Mouse (Mus musculus) thymus, postnatal 0 days (tissue): Measurements from ENCODE around the gene Klhdc1. TPM values are rescaled to one million over a fixed set of nuclear protein-coding genes. Genes with fewer than 3 reads are reported as not detected.

Experiments
- DNase-seq: peaks from one replicate; pipeline ENCODE4 v3.0.0-alpha.2; 2015; ENCODE audit warnings: low spot score
- polyA plus RNA-seq: library from polyadenylated mRNA; unstranded; fragments of >200 nt; fragmentation: Nextera tagmentation; extraction: Ambion mirVana; gene quantifications from 2 replicates; pipeline ENCODE4 v1.2.1, GENCODE M21; 2015

Gene Klhdc1
- 15.6 and 22.8 TPM in 2 replicates for polyA plus RNA-seq

GRCm38 (mm10) chr12:69240876-69241275, at the start of gene Klhdc1:
TSS of gene Klhdc1 (plus strand) at chr12:69241176.
- DNase-seq, result no peak

DNA sequence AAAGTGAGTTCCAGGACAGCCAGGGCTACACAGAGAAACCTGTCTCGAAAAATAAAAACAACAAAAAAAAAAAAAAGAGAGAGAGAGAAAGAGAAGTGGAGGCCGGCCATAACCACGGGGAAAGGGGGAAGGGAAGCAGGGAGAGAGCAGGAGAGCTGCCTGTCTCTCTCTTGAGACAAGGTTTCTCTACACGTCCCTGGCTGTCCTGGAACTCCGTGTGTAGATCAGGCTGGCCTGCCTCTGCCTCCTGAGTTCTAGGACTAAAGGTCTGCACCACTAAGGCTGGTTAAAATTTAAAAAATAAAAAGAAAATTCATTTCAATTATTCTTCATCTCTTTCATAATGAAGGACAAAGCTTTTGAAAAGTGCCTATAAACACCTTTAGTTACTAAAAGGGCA, 49.6 kb upstream of the Klhdc1 start:
- DNase-seq, result no peak

GRCm38 (mm10) chr12:69192637-69193036, 48.3 kb upstream of the Klhdc1 start:
- DNase-seq, result no peak

GRCm38 (mm10) chr12:69196444-69197377, 44.3 kb upstream of the Klhdc1 start, which contains the start of gene Gm49383:
TSS of gene Gm49383 (minus strand) at chr12:69197104.
- peak; percentile 76 for DNase-seq

DNA sequence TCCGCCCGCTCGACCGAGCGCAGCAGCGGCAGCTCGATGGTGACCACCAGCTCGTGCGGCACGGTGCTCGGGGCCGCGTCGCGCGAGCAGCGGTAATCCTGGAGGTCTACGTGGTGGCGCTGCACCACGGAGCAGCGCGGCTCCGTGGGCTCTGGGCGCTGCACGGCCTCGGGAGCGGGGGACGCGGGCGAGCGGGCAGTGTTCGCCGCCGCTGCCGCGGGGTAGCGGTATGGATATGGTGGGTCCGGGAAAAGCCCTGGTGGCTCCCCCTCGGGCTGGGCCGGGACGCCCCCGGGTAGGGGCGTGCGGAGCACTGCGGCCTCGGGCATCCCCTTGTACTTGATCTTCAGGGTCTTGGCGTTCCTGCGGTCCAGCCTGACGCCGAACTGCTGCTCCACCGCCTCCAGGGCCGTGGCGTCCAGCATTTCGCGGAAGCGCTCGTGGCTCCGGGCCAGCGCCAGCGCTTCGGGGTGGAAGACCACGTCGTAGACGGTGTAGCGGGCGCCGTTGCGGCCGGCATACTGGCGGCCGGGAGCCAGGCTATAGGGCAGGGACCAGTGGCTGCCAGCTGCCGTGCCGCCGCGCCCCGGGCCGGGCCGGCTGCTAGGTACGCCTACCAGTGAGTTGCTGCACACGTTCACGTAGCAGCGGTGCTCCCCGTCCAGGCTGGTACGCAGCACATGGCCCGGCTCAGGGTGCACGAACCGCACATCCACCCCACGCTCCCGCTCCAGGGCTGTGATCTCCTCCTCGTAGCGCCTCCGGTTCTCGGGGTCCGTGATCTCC, 43.4 kb upstream of the Klhdc1 start:
- DNase-seq, result peak; percentile 59

DNA sequence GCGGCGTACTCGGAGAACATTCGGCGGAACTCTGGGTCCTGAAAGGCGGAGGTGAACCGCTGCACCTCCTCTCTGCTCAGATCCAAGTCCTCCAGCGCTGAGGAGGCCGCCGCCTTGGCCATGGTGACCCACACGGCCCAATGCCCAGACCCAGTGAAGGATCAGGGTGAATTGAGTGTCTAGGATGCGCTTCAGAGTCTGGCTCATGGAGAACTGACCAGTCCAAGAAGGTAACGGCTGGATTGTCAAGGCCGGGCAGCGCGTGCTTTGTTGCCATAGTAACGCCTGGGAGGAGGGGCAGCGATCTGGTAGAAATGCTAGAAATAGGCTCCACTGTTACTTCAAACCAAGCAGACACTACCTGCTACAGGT, 42.8 kb upstream of the Klhdc1 start, which contains the start of gene Dnaaf2:
TSS of gene Dnaaf2 (minus strand) at position 266 of the 372 bp plus-strand sequence.
- no peak for DNase-seq

- DNase-seq, result no peak
Observed at GRCm38 (mm10) chr12:69198985-69199384, 42.0 kb upstream of the Klhdc1 start.

DNA sequence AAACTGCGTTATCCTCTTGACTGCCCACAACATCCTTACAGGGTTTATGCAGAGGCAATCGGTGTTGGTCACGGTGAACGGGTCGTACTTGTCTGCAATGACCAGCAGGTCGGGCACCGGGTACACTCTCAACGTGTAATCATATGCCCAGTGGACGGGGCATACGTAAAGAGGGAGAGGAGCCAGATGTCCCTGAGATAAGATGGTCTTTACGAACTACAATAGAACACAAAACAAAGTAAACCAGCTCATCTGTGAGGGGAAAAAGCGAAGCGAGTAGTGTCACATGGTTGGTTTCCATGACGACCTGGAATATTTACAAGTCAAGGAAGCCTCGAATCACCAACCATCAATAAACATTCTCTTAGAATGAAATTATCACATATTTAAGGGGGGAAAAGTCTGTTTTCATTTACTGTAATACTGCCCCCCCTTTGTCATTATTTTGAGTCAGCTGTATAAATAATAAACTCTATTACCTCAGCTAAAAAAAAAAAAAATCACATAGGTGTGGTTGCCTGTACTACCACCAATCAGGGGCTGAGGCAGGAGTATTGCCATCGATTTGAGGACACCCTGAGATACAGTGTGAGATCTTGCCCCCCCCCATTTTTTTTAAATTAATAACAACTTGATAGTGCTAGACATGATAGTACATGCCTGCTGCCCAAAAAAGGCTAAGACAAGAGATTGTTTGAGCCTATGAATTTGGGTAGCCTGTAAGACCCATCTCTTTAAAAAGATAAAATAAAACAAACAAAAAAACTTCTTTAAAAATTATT, 36.7 kb upstream of the Klhdc1 start, which contains the start of gene Gm49384:
TSS of gene Gm49384 (minus strand) at position 216 of the 782 bp plus-strand sequence.
- no peak for DNase-seq

DNA sequence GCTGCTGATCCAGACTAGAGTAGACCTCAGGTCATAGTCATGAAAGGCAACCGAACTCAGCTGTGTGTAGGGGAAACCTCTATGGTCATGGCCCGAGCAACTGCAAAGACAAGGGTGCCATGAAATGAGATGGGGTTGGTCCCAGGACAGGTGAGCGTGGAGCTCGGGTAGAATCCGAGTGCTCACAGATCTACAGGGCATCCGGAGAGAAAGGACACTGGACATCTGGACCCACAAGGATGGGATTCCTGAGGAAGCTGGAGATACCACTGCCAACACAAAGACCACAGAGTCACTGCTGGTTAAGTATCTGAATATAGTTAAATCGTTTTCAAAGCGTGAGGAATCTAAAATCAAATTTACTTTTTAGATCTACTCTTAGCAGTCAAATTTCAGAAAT, 33.6 kb upstream of the Klhdc1 start:
- no peak for DNase-seq

GRCm38 (mm10) chr12:69207926-69208325, 33.0 kb upstream of the Klhdc1 start:
- DNase-seq, result no peak

DNA sequence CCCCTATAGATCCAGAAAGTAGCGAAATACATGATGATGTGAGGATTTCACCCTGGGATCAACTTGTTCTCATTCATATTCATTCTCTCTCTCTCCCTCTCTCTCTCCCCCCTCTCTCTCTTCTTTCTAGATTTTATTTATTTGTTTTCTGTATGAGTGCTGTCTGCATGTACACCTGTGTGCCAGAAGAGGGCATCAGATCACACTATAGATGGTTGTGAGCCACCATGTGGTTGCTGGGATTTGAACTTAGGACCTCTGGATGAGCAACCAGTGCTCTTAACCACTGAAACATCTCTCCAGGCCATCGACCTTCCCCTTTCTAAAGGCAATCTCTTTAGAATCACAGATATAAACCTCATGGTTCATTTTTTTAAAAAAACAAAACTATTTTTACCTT, 32.5 kb upstream of the Klhdc1 start:
- DNase-seq, result no peak

- no peak for DNase-seq
Observed at GRCm38 (mm10) chr12:69210056-69210979, 30.7 kb upstream of the Klhdc1 start.

DNA sequence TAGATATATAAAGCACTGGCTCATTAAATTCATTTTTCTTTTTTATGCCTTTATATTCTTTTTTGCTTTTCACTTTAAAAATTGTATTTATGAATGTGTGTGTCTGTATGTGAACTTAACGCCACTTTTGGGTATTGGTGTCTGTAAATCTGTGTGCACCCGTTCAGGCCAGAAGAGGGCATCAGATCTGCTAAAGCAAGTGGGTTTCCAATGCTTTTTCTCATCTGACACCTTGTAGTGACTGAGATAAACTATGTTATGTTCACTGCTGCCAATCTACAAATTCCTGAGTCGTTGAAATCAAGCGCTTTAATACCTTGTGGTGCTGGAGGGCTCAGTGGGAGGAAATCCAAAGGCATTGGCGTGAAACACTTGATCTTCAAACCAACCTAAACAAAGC, 29.9 kb upstream of the Klhdc1 start:
- DNase-seq, result peak; percentile 16

DNA sequence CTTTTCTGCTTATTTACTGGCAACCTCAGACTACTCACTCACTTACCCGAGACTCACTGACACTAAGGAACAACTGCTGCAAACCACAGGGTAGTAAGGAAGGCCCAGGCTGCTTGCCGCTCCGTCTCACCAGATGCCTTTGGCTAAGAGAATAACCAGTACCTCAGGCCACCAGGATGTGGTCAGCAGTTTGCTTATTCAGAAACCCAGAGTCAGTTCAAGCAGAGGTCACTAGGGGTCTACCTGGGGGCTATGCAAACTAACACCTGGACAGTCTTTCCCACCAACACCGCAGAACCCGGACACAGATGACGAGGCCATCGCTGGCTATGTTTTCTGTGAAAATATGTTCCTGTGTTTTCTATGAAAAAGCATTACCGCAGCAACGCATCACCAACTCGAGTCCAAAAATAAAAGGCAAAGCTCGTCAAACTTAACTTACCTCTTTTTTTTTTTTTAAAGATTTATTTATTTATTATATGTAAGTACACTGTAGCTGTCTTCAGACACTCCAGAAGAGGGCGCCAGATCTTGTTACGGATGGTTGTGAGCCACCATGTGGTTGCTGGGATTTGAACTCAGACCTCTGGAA, 27.7 kb upstream of the Klhdc1 start:
- no peak for DNase-seq

GRCm38 (mm10) chr12:69214393-69214792, 26.6 kb upstream of the Klhdc1 start:
- no peak for DNase-seq

DNA sequence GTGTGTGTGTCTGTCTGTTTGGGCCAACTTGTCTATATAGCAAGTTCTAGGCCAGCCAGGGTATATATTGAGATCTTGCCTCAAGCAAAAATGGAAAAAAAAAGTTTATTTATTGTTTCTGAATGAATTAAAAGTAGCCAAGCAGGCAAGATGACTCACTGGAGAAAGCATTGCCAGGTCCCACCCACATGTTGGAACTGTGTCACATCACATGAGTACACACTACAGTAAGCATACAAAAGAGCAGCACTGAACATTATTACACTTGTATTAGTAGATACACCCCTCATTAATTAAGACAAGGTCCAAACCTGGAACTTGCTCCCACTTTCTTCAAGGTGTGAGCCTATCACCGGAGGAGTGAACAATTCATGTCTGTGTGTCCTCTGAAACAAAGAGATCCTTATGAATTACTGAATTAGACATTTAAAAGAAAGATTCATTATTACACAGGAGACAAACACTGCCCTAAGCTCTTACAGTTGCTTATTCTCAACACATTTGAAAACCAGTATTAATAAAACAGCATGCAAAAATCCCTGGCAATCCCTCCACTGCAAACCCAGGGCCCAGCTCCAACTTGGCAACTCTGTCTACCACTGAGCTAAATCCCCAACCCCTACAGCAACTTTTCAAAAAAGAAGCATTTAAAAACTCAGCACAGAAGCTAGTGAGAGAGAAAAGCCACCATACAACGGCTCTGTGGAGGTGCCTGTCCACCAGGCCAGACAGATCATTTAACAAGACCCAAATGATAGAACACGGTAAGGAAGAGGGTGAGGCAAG, 25.8 kb upstream of the Klhdc1 start:
- no peak for DNase-seq

- no peak for DNase-seq
Observed at GRCm38 (mm10) chr12:69216587-69216986, 24.4 kb upstream of the Klhdc1 start.

DNA sequence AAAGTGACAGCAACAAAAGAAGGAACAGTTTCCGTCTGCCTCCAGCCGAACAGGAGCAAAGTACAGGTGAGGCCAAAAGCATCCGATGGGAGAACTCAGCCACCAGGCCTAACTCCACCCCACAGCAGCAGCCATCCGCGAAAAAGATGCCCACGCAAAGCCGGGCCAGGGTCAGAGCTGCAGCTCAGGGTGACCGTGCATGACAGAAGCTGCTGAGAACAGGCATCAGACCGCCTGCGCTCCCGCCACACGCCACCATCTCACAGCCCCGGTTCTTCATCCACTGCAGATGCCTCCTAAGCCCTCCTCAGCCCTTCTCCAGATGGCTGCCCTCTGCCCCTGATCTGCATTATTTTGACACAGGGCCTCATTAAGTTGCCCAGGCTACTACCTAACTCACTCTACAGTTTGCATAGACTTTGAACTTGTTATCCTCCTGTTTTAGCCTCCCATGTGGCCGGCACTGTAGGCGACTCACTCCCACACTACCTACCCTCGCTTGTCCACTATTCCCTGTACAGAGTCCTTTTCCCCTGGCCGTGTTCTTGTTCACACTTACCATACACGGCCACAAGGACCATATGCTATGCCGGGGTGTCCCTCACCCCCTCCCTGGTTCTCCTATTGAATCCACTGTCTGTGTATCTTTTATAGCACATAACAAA, 20.2 kb upstream of the Klhdc1 start:
- no peak for DNase-seq
